Mouse (Mus musculus): ENCODE measurements around the gene 4933430I17Rik. TPM values are rescaled to one million over a fixed set of nuclear protein-coding genes. Genes with fewer than 3 reads are reported as not detected.

Gene 4933430I17Rik
- total and polyA plus RNA-seq, 3 experiments: not detected

DNA sequence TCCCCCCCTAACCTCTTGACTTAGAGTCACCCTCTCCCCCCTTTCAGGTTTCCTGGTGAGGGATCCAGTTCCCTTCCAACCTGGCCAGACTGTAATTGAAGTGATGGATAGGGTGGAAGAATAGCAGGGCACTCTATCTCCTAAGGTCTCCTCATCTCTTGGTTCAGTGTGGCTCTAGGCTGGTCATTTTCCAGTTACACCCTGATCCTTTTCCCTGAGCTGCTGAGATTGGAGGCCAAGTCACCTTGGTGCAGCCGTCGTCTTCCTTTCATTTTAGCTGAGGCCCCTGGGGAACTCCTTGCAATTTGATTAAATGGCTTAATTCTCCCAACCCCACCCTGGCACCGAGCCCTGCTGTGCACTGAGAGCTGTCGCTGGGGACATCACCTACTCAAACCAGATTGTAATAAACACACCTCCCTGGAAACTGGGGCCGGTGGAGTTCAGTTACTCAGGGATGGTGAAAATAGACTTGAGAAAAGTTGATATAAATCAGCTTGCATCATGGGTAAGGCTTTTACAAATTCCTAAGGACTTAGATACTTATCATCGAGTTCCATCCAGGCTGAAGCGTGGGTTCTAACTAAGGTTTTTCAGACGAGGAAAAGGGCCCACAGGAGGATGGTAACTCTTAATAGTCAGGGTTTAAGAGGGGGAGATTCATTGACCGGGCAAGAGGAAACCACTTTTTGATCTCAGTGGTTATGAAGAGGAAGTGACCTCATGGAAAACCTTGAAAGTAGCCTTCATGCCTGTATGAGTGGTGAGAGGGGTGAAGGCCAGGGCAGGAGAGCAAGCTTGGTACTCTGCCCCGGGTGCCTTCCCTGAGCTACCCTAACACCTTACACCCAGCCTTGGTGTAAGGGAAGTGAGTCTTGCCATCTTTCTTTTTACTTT, 44.2 kb upstream of the 4933430I17Rik start:
- no peaks in the 10 kb centered on the region for H3K79me2 ChIP-seq (replicated peaks; ENCODE audit: control insufficient read depth, insufficient read depth, low read length)
- intact Hi-C loops (cut with DNase I): no loop called here
- H3K27ac ChIP-seq: no peak overlapping the region
- no peak overlapping the region for H3K9ac ChIP-seq (ENCODE audit: low read depth, low read length)
- 32% methylated on average over 10 of the region's 10 CpGs for WGBS
- TF ChIP-seq EP300 (IDR thresholded peaks at IDR 0.05; ENCODE audit: insufficient read depth, low read depth, low read length) (no peak), CTCF (IDR thresholded peaks at IDR 0.05) (no peak), POLR2A (IDR thresholded peaks at IDR 0.05; ENCODE audit: insufficient read depth, low read depth, low read length) (no peak)
- no peaks in the 10 kb centered on the region for H3K27me3 ChIP-seq (ENCODE audit: control insufficient read depth, insufficient read depth, low read length)
- peaks cover 3% of the 10 kb centered on the region for H3K4me1 ChIP-seq (ENCODE audit: control insufficient read depth, insufficient read depth, low read length)
- H3K36me3 ChIP-seq (ENCODE audit: control insufficient read depth, insufficient read depth, low read length): peaks cover 4% of the 10 kb centered on the region; the same call in 1 of the 2 replicates
- DNase-seq: peak in 1 of 2 experiments; percentile 13
- no peak overlapping the region for H3K4me3 ChIP-seq

DNA sequence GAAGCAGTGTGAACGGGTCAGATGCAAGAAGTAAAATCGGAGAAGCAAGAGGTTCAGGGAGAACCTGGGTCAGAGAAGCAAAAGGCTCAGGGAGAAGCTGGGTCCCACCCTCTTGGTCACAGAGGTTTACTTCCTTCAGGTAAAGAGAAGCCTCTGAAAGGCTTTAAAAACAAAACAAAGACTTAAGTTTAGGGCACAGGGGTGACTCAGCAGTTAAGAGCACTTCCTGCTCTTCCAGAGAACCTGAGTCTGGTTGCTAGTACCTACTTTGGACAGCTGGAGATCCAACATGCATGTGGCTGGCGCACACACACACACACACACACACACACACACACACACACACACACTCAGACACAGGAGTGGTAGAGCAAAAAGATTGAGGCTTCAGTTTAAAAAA, 40.2 kb upstream of the 4933430I17Rik start:
- 78% methylated on average over 3 of the region's 3 CpGs for WGBS

GRCm38 (mm10) chr4:62485450-62486161, 39.6 kb upstream of the 4933430I17Rik start:
- no peaks in the 10 kb centered on the region for H3K36me3 ChIP-seq (ENCODE audit: control insufficient read depth, insufficient read depth, low read length)
- H3K9ac ChIP-seq (ENCODE audit: low read depth, low read length): no peak overlapping the region
- H3K27ac ChIP-seq: no peak overlapping the region
- no peak for TF ChIP-seq POLR2A (IDR thresholded peaks at IDR 0.05; ENCODE audit: insufficient read depth, low read depth, low read length)
- no peak for TF ChIP-seq EP300 (IDR thresholded peaks at IDR 0.05; ENCODE audit: insufficient read depth, low read depth, low read length)
- no peak for TF ChIP-seq CTCF (IDR thresholded peaks at IDR 0.05)
- H3K79me2 ChIP-seq (replicated peaks; ENCODE audit: control insufficient read depth, insufficient read depth, low read length): no peaks in the 10 kb centered on the region
- no peak for DNase-seq
- no peaks in the 10 kb centered on the region for H3K27me3 ChIP-seq (ENCODE audit: control insufficient read depth, insufficient read depth, low read length)
- 76% methylated on average over 8 of the region's 8 CpGs for WGBS
- no peaks in the 10 kb centered on the region; the same call in 1 of the 2 replicates for H3K4me1 ChIP-seq (ENCODE audit: control insufficient read depth, insufficient read depth, low read length)
- intact Hi-C loops (cut with DNase I): no loop called here
- no peak overlapping the region for H3K4me3 ChIP-seq

More for the DNA sequence above, 40.2 kb upstream of the 4933430I17Rik start:
- Histone ChIP-seq H3K79me2 (replicated peaks; ENCODE audit: control insufficient read depth, insufficient read depth, low read length) (no peaks in the 10 kb centered on the region), H3K9ac (ENCODE audit: low read depth, low read length) (no peak overlapping the region), H3K27me3 (ENCODE audit: control insufficient read depth, insufficient read depth, low read length) (no peaks in the 10 kb centered on the region), H3K4me3 (no peak overlapping the region), H3K36me3 (ENCODE audit: control insufficient read depth, insufficient read depth, low read length) (no peaks in the 10 kb centered on the region), H3K27ac (no peak overlapping the region), H3K4me1 (ENCODE audit: control insufficient read depth, insufficient read depth, low read length) (no peaks in the 10 kb centered on the region; the same call in 1 of the 2 replicates)
- intact Hi-C loops (cut with DNase I): no loop called here
- TF ChIP-seq EP300 (IDR thresholded peaks at IDR 0.05; ENCODE audit: insufficient read depth, low read depth, low read length): no peak
- TF ChIP-seq CTCF (IDR thresholded peaks at IDR 0.05): no peak
- TF ChIP-seq POLR2A (IDR thresholded peaks at IDR 0.05; ENCODE audit: insufficient read depth, low read depth, low read length): no peak
- DNase-seq: no peak

DNA sequence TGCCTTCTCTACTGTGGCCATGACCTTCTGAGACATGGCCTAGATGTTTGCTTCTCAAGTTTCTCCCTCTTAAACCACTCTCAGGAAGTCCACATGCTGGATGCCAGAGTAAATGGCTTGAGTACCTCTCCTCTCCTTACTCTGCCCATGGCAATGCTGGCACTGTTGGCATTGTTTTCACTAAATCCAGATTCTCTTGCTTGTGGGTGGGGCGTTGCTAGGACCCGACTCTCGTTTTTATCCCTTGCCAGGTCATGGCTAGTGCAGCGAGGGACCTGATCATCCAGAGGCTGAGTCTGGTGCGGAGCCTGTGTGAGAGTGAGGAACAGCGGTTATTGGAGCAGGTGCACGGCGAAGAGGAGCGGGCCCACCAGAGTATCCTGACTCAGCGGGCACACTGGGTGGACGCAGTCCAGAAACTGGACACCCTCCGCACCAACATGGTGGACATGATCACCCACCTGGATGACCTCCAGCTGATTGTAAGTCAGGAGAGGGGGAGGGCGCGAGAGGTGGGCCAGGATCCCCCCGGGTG, 38.9 kb upstream of the 4933430I17Rik start:
- no peaks in the 10 kb centered on the region for H3K36me3 ChIP-seq (ENCODE audit: control insufficient read depth, insufficient read depth, low read length)
- no peaks in the 10 kb centered on the region for H3K27me3 ChIP-seq (ENCODE audit: control insufficient read depth, insufficient read depth, low read length)
- no peaks in the 10 kb centered on the region for H3K79me2 ChIP-seq (replicated peaks; ENCODE audit: control insufficient read depth, insufficient read depth, low read length)
- DNase-seq: no peak
- H3K4me3 ChIP-seq: no peak overlapping the region
- no peak overlapping the region for H3K27ac ChIP-seq
- no peaks in the 10 kb centered on the region for H3K4me1 ChIP-seq (ENCODE audit: control insufficient read depth, insufficient read depth, low read length)
- intact Hi-C loops (cut with DNase I): no loop called here
- 91% methylated on average over 15 of the region's 15 CpGs for whole genome bisulfite sequencing
- H3K9ac ChIP-seq (ENCODE audit: low read depth, low read length): no peak overlapping the region
- TF ChIP-seq POLR2A (IDR thresholded peaks at IDR 0.05; ENCODE audit: insufficient read depth, low read depth, low read length) (no peak), EP300 (IDR thresholded peaks at IDR 0.05; ENCODE audit: insufficient read depth, low read depth, low read length) (no peak), CTCF (IDR thresholded peaks at IDR 0.05) (no peak)

DNA sequence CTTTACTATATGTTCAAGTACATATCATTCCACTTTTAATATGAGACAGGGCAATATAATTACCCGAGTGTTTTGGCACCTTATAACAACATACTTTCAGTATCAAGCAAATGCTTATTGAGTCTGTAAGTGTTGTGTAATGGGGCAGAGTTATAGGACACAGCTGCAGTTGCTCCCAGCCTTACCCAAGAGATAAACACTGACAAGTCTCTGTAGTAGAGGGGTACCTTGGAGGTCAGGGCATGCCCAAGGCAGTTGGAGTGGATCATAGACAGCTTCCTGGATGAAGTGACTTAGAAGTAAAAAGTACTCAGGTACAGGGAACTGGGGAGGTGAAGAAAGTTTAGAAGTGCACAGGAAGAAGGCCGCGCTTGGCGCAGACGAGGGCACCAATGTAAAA, 38.0 kb upstream of the 4933430I17Rik start:
- no peaks in the 10 kb centered on the region for H3K4me1 ChIP-seq (ENCODE audit: control insufficient read depth, insufficient read depth, low read length)
- no peak for DNase-seq
- H3K79me2 ChIP-seq (replicated peaks; ENCODE audit: control insufficient read depth, insufficient read depth, low read length): no peaks in the 10 kb centered on the region
- intact Hi-C loops (cut with DNase I): no loop called here
- H3K36me3 ChIP-seq (ENCODE audit: control insufficient read depth, insufficient read depth, low read length): no peaks in the 10 kb centered on the region
- no peak overlapping the region for H3K27ac ChIP-seq
- no peaks in the 10 kb centered on the region for H3K27me3 ChIP-seq (ENCODE audit: control insufficient read depth, insufficient read depth, low read length)
- H3K4me3 ChIP-seq: no peak overlapping the region
- TF ChIP-seq CTCF (IDR thresholded peaks at IDR 0.05) (no peak), EP300 (IDR thresholded peaks at IDR 0.05; ENCODE audit: insufficient read depth, low read depth, low read length) (no peak), POLR2A (IDR thresholded peaks at IDR 0.05; ENCODE audit: insufficient read depth, low read depth, low read length) (no peak)
- 82% methylated on average over 5 of the region's 5 CpGs for WGBS
- H3K9ac ChIP-seq (ENCODE audit: low read depth, low read length): no peak overlapping the region

Measured in heart, adult 2 months (tissue).